Mouse (Mus musculus) large intestine, adult 2 months (tissue): ENCODE results near the gene Fam184a. TPM values are rescaled to one million over a fixed set of nuclear protein-coding genes. Genes with fewer than 3 reads are reported as not detected.
"Not testable (repeated sequence)": the region's sequence is repeated elsewhere in the genome, so short reads cannot be mapped to it uniquely, and the experiment has no call there.

Experiments
- DNase-seq: peaks from one replicate; pipeline ENCODE4 v3.0.0-alpha.2; 2012; ENCODE audit warnings: low read depth, low spot score
- WGBS: fragments of 180-500 bp; shearing (Covaris S2); methylation state at CpG from one replicate; pipeline ENCODE4 v1.1.7; 2018; 5-methylcytosine and 5-hydroxymethylcytosine counted together
- polyA plus RNA-seq: library from polyadenylated mRNA; depleted of rRNA; stranded (reverse); fragments of >200 nt; gene quantifications from 2 replicates; pipeline ENCODE4 v1.2.3, GENCODE M21; 2012

Gene Fam184a
- polyA plus RNA-seq, 1 experiment = 0.12 TPM

- no peak for DNase-seq
- 84% methylated on average over 10 of the region's 10 CpGs for WGBS
Observed at GRCm38 (mm10) chr10:53698531-53698930, 52.4 kb downstream of the Fam184a start.

DNA sequence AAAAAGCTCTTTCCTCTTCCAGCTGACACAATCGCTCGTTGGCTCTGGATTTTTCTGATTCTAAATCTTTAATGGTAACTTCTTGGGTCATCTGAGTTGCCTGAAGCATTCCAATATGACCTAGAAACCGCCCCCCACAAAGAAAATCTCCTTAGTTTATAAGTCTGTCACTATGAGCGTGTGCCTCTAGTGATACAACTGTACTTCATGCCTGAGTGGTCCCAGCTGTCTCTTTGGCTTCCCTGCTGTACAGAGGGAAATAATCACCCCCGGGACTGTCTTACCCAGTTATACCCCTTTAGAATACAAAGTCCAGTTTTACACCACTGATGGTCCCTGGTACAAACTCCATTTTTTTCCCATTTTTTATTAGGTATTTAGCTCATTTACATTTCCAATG is 56.2 kb downstream of the Fam184a start:
- WGBS = 66% methylated on average over 5 of the region's 5 CpGs
- no peak for DNase-seq

DNA sequence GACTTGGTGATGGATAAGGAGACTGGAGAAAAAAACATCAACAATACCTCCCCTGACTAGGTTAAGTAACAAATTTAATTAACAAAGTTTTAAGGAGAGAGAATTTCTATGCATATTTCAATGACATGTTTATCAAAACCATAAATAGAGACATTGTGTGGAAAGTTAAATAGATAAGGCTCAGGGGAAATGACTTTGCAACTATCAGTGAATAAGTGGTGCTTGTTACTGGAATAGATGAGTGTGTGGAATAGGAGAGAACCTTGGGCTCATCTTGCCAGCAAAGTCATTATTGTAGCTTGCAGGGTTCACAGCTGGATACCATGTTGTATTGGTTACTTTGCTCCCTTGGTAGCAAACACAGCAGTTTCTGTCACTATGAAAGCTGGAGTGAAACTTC is 59.7 kb downstream of the Fam184a start:
- DNase-seq = no peak

DNA sequence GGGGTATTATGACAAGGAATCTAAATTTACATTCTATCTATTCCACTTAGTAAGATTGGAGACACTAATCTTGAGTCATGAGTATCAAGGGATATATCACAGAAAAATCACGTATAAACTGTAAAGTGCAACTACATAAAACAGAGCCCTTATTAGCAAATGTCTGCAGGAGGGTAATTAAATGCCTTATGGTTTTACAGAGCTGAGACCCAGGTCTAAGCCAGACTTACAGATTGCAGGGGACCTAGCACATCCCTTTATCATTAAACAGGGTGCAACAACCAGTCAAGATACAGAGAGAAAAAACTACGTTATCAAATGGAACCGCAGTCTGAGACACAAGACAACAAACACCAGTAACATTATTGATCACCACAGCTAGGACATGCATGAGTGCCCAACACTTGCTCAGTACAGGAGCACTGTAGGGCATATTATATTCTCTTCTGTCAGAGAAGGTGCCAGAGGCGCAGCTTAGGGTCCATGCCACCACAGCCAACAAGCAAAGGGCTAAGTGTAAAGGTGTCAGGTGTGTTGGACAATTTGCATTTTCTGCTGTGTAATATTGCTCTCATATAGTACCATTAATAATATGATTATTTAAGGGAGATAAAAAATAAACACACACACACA is 61.9 kb downstream of the Fam184a start:
- WGBS = 86% methylated on average over 4 of the region's 4 CpGs
- no peak for DNase-seq

DNA sequence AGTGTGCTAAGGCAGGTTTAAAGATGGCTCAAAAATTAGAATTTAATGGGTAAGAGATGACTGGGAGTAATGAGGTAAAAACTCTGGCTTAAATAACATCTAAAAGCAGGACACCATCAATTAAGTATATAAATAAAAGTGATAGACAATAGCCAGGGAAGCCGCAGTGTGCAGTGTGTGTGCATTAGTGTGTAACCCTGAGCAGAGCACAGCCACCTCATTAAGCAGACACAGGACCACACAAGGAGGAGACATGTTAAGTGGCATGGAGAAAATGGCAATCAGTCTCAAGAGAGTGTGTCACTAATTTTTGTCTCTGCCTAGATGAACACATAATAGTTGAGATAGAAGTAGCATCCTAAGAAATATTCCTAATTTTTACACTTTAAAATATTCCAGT is 62.4 kb downstream of the Fam184a start:
- no peak for DNase-seq
- 78% methylated on average over 1 of the region's 1 CpGs for WGBS

- WGBS = 54% methylated on average over 5 of the region's 5 CpGs
- no peak for DNase-seq
Observed at GRCm38 (mm10) chr10:53687888-53688287, 63.0 kb downstream of the Fam184a start.

GRCm38 (mm10) chr10:53685806-53686205 is 65.1 kb downstream of the Fam184a start:
- DNase-seq = no peak
- WGBS = 45% methylated on average over 3 of the region's 3 CpGs

GRCm38 (mm10) chr10:53683226-53683625 is 67.7 kb downstream of the Fam184a start:
- WGBS = 77% methylated on average over 5 of the region's 5 CpGs

GRCm38 (mm10) chr10:53679690-53680557 is 71.0 kb downstream of the Fam184a start:
- WGBS = 66% methylated on average over 6 of the region's 6 CpGs
- DNase-seq = no peak

More at GRCm38 (mm10) chr10:53683226-53683625, 67.7 kb downstream of the Fam184a start:
- DNase-seq = no peak

DNA sequence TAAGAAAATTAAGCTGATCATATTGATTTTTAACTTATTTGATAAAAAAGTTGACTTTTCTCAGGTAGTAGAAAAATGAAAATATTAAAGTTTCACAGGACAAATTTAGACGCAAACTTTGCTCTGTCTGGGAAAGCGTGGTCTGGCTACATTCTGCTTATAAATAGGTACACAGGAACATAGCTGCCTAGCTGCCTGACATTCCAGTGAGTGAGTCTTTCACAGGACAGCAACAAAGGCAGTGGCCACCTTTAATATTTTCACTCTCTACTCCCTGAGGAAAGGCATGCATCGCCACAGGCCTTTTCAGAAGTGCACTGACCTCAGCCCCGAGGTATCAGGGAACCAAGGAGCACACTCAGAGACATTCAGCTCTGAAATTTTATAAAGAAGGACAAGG is 89.1 kb downstream of the Fam184a start:
- WGBS = 82% methylated on average over 4 of the region's 4 CpGs

GRCm38 (mm10) chr10:53654239-53654638 is 96.7 kb downstream of the Fam184a start:
- WGBS = 62% methylated on average over 5 of the region's 5 CpGs
- DNase-seq = not testable (repeated sequence)

More for the DNA sequence above, 89.1 kb downstream of the Fam184a start:
- no peak for DNase-seq

DNA sequence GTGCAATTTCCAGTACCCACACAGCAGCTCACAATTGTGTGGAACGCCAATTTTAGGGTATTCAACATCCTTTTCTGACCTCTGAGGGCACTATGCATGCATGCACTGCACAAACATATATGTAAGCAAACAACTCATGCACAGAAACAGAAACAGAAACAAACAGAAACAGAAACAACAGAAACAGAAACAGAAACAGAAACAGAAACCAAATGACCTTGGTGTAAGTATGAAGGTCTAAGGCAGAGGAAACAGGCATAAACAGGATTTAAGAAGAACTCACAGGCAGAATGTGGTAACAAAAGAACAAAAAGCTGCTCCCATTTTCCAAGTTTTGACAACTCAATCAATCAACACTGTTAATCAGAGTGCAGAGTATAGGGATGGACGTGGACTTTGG is 100.2 kb downstream of the Fam184a start:
- 77% methylated on average over 2 of the region's 2 CpGs for WGBS
- DNase-seq = no peak

DNA sequence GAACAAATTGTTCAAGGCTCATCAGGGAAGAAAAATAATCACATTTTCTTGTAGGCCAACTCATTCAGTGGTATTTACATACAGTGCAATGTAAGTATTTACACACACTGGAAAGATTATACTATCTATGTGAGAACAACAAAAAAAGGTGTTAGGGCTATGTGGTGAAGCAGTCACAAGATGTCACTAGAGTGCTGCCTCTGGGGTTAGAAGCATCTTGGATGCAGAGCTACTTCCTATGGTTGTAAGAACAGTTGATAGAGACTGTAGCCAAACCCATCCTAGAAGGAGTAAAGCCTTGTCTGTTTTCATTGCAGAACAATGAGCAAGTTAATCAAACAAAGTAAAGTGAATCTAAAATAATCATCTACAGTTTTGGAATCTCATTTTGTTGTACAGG is 109.4 kb downstream of the Fam184a start:
- no peak for DNase-seq

DNA sequence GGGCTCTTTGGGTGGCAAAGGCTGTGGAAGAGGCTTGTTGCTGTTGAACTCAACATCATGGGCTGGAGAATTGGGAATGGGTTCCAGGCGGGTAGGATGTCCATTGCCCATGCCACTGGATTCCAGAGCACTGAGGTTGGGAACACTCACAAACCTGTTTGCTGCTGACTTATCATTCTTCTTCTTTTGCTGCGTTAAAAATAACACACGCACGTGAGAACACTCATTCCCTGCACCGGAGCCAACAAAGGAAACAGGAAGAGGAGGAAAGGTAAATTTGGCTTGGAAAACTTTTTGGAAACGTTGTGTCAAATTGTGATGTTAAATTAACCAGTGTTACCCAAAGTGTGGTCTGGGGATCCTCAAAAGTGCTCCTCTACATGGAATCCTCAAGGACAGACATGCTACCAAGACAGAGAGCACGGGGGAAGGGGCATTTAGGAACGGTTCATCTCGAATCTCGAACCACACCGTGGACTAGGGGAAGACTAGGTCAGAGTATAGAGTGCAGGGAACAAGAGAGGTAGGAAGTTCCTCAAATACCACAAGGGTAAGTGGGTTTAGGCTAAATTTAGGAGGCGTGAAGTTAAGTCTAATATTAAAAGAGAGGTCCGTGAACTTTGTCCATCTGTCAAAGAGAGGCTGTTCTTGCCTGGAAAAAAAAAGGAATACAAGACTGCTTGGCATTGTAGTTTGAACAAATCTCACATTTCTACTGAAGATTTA is 115.5 kb downstream of the Fam184a start:
- no peak for DNase-seq
- WGBS = 64% methylated on average over 13 of the region's 13 CpGs

DNA sequence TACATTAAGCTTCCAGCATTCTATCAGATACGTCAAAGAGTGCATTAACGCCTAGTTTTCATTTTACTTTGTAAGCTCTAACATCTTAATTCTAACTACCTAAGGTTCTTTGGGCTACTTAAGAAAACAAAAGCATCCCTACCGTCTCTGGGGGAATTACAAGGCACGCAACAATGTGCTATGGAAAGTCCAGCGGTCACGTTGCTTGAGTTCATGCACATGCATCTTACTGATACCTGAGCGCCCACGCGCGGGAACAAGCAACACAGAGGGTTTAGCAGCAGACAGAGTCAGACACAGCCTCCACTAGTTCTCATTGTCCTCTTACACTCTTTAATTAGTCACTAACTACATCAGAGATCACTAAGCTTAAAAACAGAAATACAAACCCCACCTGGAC is 116.8 kb downstream of the Fam184a start:
- 85% methylated on average over 10 of the region's 10 CpGs for WGBS
- no peak for DNase-seq

GRCm38 (mm10) chr10:53630339-53630738 is 120.6 kb downstream of the Fam184a start, which contains the start of gene Mcm9:
Gene Mcm9, minus strand, starts transcription at chr10:53630439.
- not testable (repeated sequence) for DNase-seq
- 52% methylated on average over 10 of the region's 10 CpGs for WGBS

- DNase-seq = peak; percentile 92
- under 1% methylated on average over 35 of the region's 35 CpGs for WGBS
Observed at GRCm38 (mm10) chr10:53629918-53630250, 121.0 kb downstream of the Fam184a start.

DNA sequence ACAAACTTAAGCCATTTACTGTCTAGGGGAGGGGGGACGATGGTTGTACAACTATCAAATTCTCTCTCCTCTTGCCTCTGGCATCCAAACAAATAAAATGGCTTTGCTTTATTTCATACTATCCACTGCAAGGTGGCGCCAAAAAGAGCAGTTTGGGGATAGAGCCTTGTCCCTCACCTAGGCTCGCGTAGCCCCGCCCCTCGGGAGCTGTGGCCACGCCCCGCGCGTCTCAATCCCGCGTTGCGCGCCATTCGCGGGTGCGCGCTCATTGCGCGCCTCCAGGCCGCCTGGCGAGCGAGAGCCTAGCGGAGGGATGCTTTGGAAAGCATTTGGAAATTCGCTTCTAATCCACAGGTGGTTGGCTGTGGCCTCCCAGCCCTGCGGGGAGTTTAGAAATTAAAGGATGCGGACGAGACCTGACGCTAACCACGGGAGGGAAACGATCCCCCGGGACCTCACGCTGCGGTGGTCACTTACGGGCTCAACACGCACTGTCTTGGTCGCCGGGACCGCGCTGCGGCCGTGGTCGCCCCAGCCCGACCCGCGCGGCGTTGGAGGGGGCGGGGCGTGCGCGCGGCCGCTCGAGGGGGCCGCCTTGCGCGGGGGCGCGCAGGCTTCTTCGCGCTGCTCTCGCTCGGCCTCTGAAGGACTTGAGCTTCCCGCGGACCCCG is 121.5 kb downstream of the Fam184a start:
- under 1% methylated on average over 67 of the region's 67 CpGs for WGBS
- DNase-seq = peak; percentile 68

- WGBS = 55% methylated on average over 8 of the region's 8 CpGs
- no peak for DNase-seq
Observed at GRCm38 (mm10) chr10:53615850-53616616, 134.9 kb downstream of the Fam184a start.
